In the genomic region with DNA sequence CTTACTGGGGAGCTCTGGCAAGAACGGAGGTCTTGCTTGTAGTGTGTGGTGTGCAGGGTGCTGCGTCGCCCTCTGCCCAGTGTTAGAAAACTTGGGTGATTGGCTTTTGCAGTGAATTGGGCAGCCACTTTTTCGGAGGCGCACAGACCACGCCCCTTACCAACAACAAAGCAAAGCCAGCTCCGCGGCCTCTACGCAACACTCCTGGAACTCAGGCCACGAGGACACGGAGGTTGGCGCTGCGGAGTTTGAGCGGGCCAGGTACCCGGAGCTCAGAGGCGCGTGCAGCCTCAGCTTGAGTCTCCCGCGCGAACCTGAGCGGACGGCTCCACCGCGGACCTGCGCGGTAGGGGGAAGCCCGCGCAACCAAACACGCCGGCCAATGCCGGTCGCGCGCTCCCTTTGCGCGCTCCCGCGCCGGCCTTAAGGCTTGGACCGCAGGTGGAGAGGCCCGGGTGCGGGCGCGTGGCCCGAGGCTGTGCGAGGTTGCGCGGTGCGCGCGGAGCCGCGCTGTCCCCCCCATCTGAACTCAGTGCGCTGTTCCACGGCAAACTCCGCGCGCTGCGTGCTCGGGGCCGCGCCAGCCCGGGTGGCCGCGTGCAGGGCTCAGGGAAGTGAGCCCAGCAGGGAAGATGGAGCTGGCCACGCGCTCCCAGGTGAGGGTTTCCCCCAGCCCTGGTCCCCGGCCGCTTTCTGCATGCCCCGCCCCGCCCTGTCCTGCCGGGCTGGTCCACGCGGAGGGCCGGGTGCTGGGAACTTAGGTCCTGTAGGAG, we compare ENCODE assay signal across 8 mouse cellular contexts. TPM values are rescaled to one million over a fixed set of nuclear protein-coding genes. Genes with fewer than 3 reads are reported as not detected.
A peak's percentile ranks its signal among the peaks of the same experiment; 100 is the strongest.
DNase-seq lines count a peak whose midpoint lies in the region.

No protein-coding gene starts in this region.

- intact Hi-C loops in left cerebral cortex, postnatal 10 days (cut with DNase I): no loop called here

- peaks cover 4% of the 10 kb centered on the region for H3K27me3 ChIP-seq in megakaryocyte, embryonic 14.5 days (replicated peaks)

- DNase-seq in WW6 (ENCODE audit: low read depth, low spot score): peak; percentile 71
- DNase-seq in cerebellum, postnatal 10 days: peak; percentile 75 to 81
- DNase-seq in frontal cortex, postnatal 14 days (ENCODE audit: low spot score in 2 of 2): peak; percentile 17 to 48
- peak; percentile 44 for DNase-seq in hindlimb bud, embryonic 11.5 days (ENCODE audit: extremely low spot score, low read depth, low spot score)
- peak; percentile 19 to 68 for DNase-seq in left cerebral cortex, postnatal 10 days (ENCODE audit: extremely low spot score in 1 of 2, low spot score in 2 of 2)
- DNase-seq in right cerebral cortex, adult 2 months (ENCODE audit: low spot score in 2 of 2): peak; percentile 45 to 68
- DNase-seq in urinary bladder, postnatal 10 days (ENCODE audit: low spot score): peak; percentile 12

- H3K36me3 ChIP-seq in megakaryocyte, embryonic 14.5 days (replicated peaks; ENCODE audit: low read length): peaks cover 11% of the 10 kb centered on the region

- peak overlapping the region; percentile 97 for H3K4me3 ChIP-seq in megakaryocyte, embryonic 14.5 days (replicated peaks)

- H3K9me3 ChIP-seq in megakaryocyte, embryonic 14.5 days: no peaks in the 10 kb centered on the region

- peaks cover 22% of the 10 kb centered on the region for H3K4me1 ChIP-seq in megakaryocyte, embryonic 14.5 days

RNA-seq across cellular contexts. Expression of gene Cdca7l, which starts 39.4 kb away (rescaled TPM):
- 1 to 10 TPM; 1.0 to 1.9 TPM for total RNA-seq in left cerebral cortex, postnatal 10 days (2021)
- 4.1 and 7.4 TPM in 2 replicates for polyA plus RNA-seq in megakaryocyte, embryonic 14.5 days (2012; ENCODE audit: insufficient read depth, low replicate concordance)

Comparison
In these comparisons a context has a peak if more than half of its experiments do, and no peak if none do; other contexts are left out.
1. Peak in every context shown above with its lines: DNase-seq and H3K4me3 ChIP-seq.
2. DNase-seq: peak in every context shown above with its lines; median percentile 78 in cerebellum, postnatal 10 days; 71 in WW6; 56 in right cerebral cortex, adult 2 months; 44 in hindlimb bud, embryonic 11.5 days; 44 in left cerebral cortex, postnatal 10 days; 32 in frontal cortex, postnatal 14 days; 12 in urinary bladder, postnatal 10 days.